Mouse (Mus musculus) liver, postnatal 0 days (tissue): Measurements from ENCODE around the gene Gm21761.
"Not testable (repeated sequence)": the region's sequence is repeated elsewhere in the genome, so short reads cannot be mapped to it uniquely, and the experiment has no call there.

Experiments used
- CTCF ChIP-seq: sonication (generic); IDR thresholded peaks from 2 replicates; pipeline ENCODE4 v1.5.1; 2016; ENCODE audit warnings: antibody characterized with exemption, low read depth
- EP300 ChIP-seq: IDR thresholded peaks from 2 replicates; pipeline ENCODE4 v1.6.1; 2016; ENCODE audit warnings: antibody characterized with exemption, low read depth, mild to moderate bottlenecking

GRCm38 (mm10) chr13:119862399-119862798 is 66.7 kb downstream of the Gm21761 start:
- not testable (repeated sequence) for TF ChIP-seq EP300, CTCF
